Mouse (Mus musculus) ES-Bruce4 (cell line): ENCODE results near the gene Slc41a3. TPM values are rescaled to one million over a fixed set of nuclear protein-coding genes. Genes with fewer than 3 reads are reported as not detected.

ENCODE experiments used
- H3K27ac ChIP-seq: 2 replicates; pipeline ENCODE4 v1.5.1; 2012; ENCODE audit warnings: low read length, inconsistent platforms; ENCODE audit not compliant: insufficient read depth
- H3K27me3 ChIP-seq: 2 replicates; pipeline ENCODE4 v1.6.1; 2012; ENCODE audit warnings: mild to moderate bottlenecking, low read length, inconsistent platforms; ENCODE audit not compliant: control insufficient read depth, poor library complexity, insufficient read depth, severe bottlenecking
- H3K36me3 ChIP-seq: 2 replicates; pipeline ENCODE4 v1.6.1; 2012; ENCODE audit warnings: inconsistent platforms, mild to moderate bottlenecking, low read length, moderate library complexity; ENCODE audit not compliant: control insufficient read depth, poor library complexity, insufficient read depth, severe bottlenecking
- H3K4me1 ChIP-seq: one replicate; pipeline ENCODE4 v1.8.1; 2011; ENCODE audit warnings: low read length; ENCODE audit not compliant: control insufficient read depth, insufficient read depth
- H3K4me3 ChIP-seq: 2 replicates; pipeline ENCODE4 v1.5.1; 2011; ENCODE audit warnings: low read depth, mild to moderate bottlenecking, low read length
- H3K9ac ChIP-seq: 2 replicates; pipeline ENCODE4 v1.6.1; 2012; ENCODE audit warnings: low read depth, mild to moderate bottlenecking, inconsistent platforms; ENCODE audit not compliant: poor library complexity, severe bottlenecking
- H3K9me3 ChIP-seq: replicated peaks from 2 replicates; pipeline ENCODE4 v1.6.1; 2012; ENCODE audit warnings: mild to moderate bottlenecking, low read length, inconsistent platforms; ENCODE audit not compliant: control insufficient read depth, poor library complexity, insufficient read depth, severe bottlenecking
- CTCF ChIP-seq: IDR thresholded peaks from one replicate; pipeline ENCODE4 v1.8.1; 2011; ENCODE audit warnings: low read depth, low read length
- EP300 ChIP-seq: IDR thresholded peaks from 2 replicates; pipeline ENCODE4 v1.6.1; 2011; ENCODE audit warnings: low read depth, low read length; ENCODE audit not compliant: insufficient read depth
- POLR2A ChIP-seq: IDR thresholded peaks from one replicate; pipeline ENCODE4 v1.8.1; 2011; ENCODE audit warnings: low read length; ENCODE audit not compliant: insufficient read depth
- polyA plus RNA-seq: library from polyadenylated mRNA; stranded (reverse); fragments of >200 nt; gene quantifications from 2 replicates; pipeline ENCODE4 v1.2.4, GENCODE M21; 2011; ENCODE audit warnings: low read depth; ENCODE audit not compliant: missing spikeins, insufficient read depth, insufficient read length

The Slc41a3 gene
- polyA plus RNA-seq, 1 experiment = 1.8 TPM

- no peaks in the 10 kb centered on the region for H3K27me3 ChIP-seq
- no peaks in the 10 kb centered on the region for H3K9me3 ChIP-seq
- TF ChIP-seq CTCF (no peak), EP300 (no peak), POLR2A (no peak)
- no peaks in the 10 kb centered on the region for H3K4me1 ChIP-seq
- no peak overlapping the region for H3K4me3 ChIP-seq
- no peak overlapping the region for H3K9ac ChIP-seq
- no peaks in the 10 kb centered on the region for H3K36me3 ChIP-seq
- H3K27ac ChIP-seq = no peak overlapping the region
Measured at GRCm38 (mm10) chr6:90618274-90618673, 13.7 kb downstream of the Slc41a3 start.

GRCm38 (mm10) chr6:90618821-90619636 lies 14.5 kb downstream of the Slc41a3 start:
- H3K27ac ChIP-seq = no peak overlapping the region
- no peak overlapping the region for H3K4me3 ChIP-seq
- H3K9me3 ChIP-seq = no peaks in the 10 kb centered on the region
- no peak overlapping the region for H3K9ac ChIP-seq
- no peaks in the 10 kb centered on the region for H3K36me3 ChIP-seq
- no peaks in the 10 kb centered on the region for H3K27me3 ChIP-seq
- H3K4me1 ChIP-seq = no peaks in the 10 kb centered on the region
- TF ChIP-seq POLR2A (no peak), CTCF (no peak), EP300 (no peak)

- H3K4me3 ChIP-seq = no peak overlapping the region
- H3K9me3 ChIP-seq = no peaks in the 10 kb centered on the region
- no peaks in the 10 kb centered on the region for H3K27me3 ChIP-seq
- TF ChIP-seq EP300 (no peak), CTCF (no peak), POLR2A (no peak)
- no peaks in the 10 kb centered on the region for H3K4me1 ChIP-seq
- H3K9ac ChIP-seq = no peak overlapping the region
- H3K36me3 ChIP-seq = no peaks in the 10 kb centered on the region
- H3K27ac ChIP-seq = no peak overlapping the region
Measured at GRCm38 (mm10) chr6:90619936-90620335, 15.4 kb downstream of the Slc41a3 start.

- Histone ChIP-seq H3K27me3 (no peaks in the 10 kb centered on the region), H3K9me3 (no peaks in the 10 kb centered on the region), H3K27ac (no peak overlapping the region), H3K4me3 (no peak overlapping the region), H3K9ac (no peak overlapping the region), H3K4me1 (no peaks in the 10 kb centered on the region), H3K36me3 (no peaks in the 10 kb centered on the region)
- TF ChIP-seq POLR2A = no peak
- TF ChIP-seq EP300 = no peak
- TF ChIP-seq CTCF = no peak
Measured at GRCm38 (mm10) chr6:90620791-90621583, 16.5 kb downstream of the Slc41a3 start.

GRCm38 (mm10) chr6:90621584-90621890 lies 17.0 kb downstream of the Slc41a3 start:
- no peaks in the 10 kb centered on the region for H3K27me3 ChIP-seq
- H3K4me3 ChIP-seq = no peak overlapping the region
- TF ChIP-seq EP300 (no peak), CTCF (no peak), POLR2A (no peak)
- H3K36me3 ChIP-seq = no peaks in the 10 kb centered on the region
- H3K9ac ChIP-seq = no peak overlapping the region
- no peak overlapping the region for H3K27ac ChIP-seq
- H3K9me3 ChIP-seq = no peaks in the 10 kb centered on the region
- H3K4me1 ChIP-seq = no peaks in the 10 kb centered on the region

- H3K27ac ChIP-seq = no peak overlapping the region
Measured at GRCm38 (mm10) chr6:90622758-90623455, 18.4 kb downstream of the Slc41a3 start.

More at GRCm38 (mm10) chr6:90622758-90623455, 18.4 kb downstream of the Slc41a3 start:
- Histone ChIP-seq H3K4me1 (no peaks in the 10 kb centered on the region), H3K27me3 (no peaks in the 10 kb centered on the region), H3K36me3 (no peaks in the 10 kb centered on the region), H3K9ac (no peak overlapping the region), H3K9me3 (no peaks in the 10 kb centered on the region), H3K4me3 (no peak overlapping the region)
- TF ChIP-seq CTCF = no peak
- no peak for TF ChIP-seq EP300
- no peak for TF ChIP-seq POLR2A
